Mouse (Mus musculus) ES-Bruce4 (cell line): ENCODE measurements around the gene Spint5. TPM values are rescaled to one million over a fixed set of nuclear protein-coding genes. Genes with fewer than 3 reads are reported as not detected.
A peak's percentile ranks its signal among the peaks of the same experiment; 100 is the strongest.
"Not testable (repeated sequence)": the region's sequence is repeated elsewhere in the genome, so short reads cannot be mapped to it uniquely, and the experiment has no call there.

ENCODE experiments used
- H3K27ac ChIP-seq: 2 replicates; pipeline ENCODE4 v1.5.1; 2012; ENCODE audit warnings: low read length, inconsistent platforms; ENCODE audit not compliant: insufficient read depth
- H3K27me3 ChIP-seq: 2 replicates; pipeline ENCODE4 v1.6.1; 2012; ENCODE audit warnings: mild to moderate bottlenecking, low read length, inconsistent platforms; ENCODE audit not compliant: control insufficient read depth, poor library complexity, insufficient read depth, severe bottlenecking
- H3K36me3 ChIP-seq: 2 replicates; pipeline ENCODE4 v1.6.1; 2012; ENCODE audit warnings: inconsistent platforms, mild to moderate bottlenecking, low read length, moderate library complexity; ENCODE audit not compliant: control insufficient read depth, poor library complexity, insufficient read depth, severe bottlenecking
- H3K4me1 ChIP-seq: one replicate; pipeline ENCODE4 v1.8.1; 2011; ENCODE audit warnings: low read length; ENCODE audit not compliant: control insufficient read depth, insufficient read depth
- H3K4me3 ChIP-seq: 2 replicates; pipeline ENCODE4 v1.5.1; 2011; ENCODE audit warnings: low read depth, mild to moderate bottlenecking, low read length
- H3K9ac ChIP-seq: 2 replicates; pipeline ENCODE4 v1.6.1; 2012; ENCODE audit warnings: low read depth, mild to moderate bottlenecking, inconsistent platforms; ENCODE audit not compliant: poor library complexity, severe bottlenecking
- H3K9me3 ChIP-seq: replicated peaks from 2 replicates; pipeline ENCODE4 v1.6.1; 2012; ENCODE audit warnings: mild to moderate bottlenecking, low read length, inconsistent platforms; ENCODE audit not compliant: control insufficient read depth, poor library complexity, insufficient read depth, severe bottlenecking
- CTCF ChIP-seq: IDR thresholded peaks from one replicate; pipeline ENCODE4 v1.8.1; 2011; ENCODE audit warnings: low read depth, low read length
- EP300 ChIP-seq: IDR thresholded peaks from 2 replicates; pipeline ENCODE4 v1.6.1; 2011; ENCODE audit warnings: low read depth, low read length; ENCODE audit not compliant: insufficient read depth
- POLR2A ChIP-seq: IDR thresholded peaks from one replicate; pipeline ENCODE4 v1.8.1; 2011; ENCODE audit warnings: low read length; ENCODE audit not compliant: insufficient read depth
- polyA plus RNA-seq: library from polyadenylated mRNA; stranded (reverse); fragments of >200 nt; gene quantifications from 2 replicates; pipeline ENCODE4 v1.2.4, GENCODE M21; 2011; ENCODE audit warnings: low read depth; ENCODE audit not compliant: missing spikeins, insufficient read depth, insufficient read length

Gene Spint5
- polyA plus RNA-seq, 1 experiment, result not detected

- Histone ChIP-seq H3K4me3 (no peak overlapping the region), H3K9me3 (peaks cover 4% of the 10 kb centered on the region), H3K36me3 (no peaks in the 10 kb centered on the region), H3K9ac (no peak overlapping the region), H3K4me1 (no peaks in the 10 kb centered on the region), H3K27me3 (no peaks in the 10 kb centered on the region), H3K27ac (no peak overlapping the region)
- no peak for TF ChIP-seq CTCF
- TF ChIP-seq EP300, result no peak
- no peak for TF ChIP-seq POLR2A
These were observed 10.9 kb upstream of the Spint5 start for GRCm38 (mm10) chr2:164704235-164704634.

GRCm38 (mm10) chr2:164705328-164705727 is 9.8 kb upstream of the Spint5 start:
- TF ChIP-seq CTCF, result no peak
- TF ChIP-seq EP300, result no peak
- TF ChIP-seq POLR2A, result no peak
- peak overlapping the region; percentile 70; the same call in 1 of the 2 replicates for H3K27ac ChIP-seq
- H3K9ac ChIP-seq, result no peak overlapping the region

GRCm38 (mm10) chr2:164705991-164706390 is 9.1 kb upstream of the Spint5 start:
- Histone ChIP-seq H3K4me3 (no peak overlapping the region), H3K9me3 (peaks cover 4% of the 10 kb centered on the region), H3K4me1 (no peaks in the 10 kb centered on the region), H3K36me3 (no peaks in the 10 kb centered on the region), H3K27ac (no peak overlapping the region), H3K9ac (no peak overlapping the region), H3K27me3 (no peaks in the 10 kb centered on the region)
- TF ChIP-seq POLR2A, result no peak
- no peak for TF ChIP-seq EP300
- no peak for TF ChIP-seq CTCF

More at GRCm38 (mm10) chr2:164705328-164705727, 9.8 kb upstream of the Spint5 start:
- no peaks in the 10 kb centered on the region for H3K36me3 ChIP-seq
- no peak overlapping the region for H3K4me3 ChIP-seq
- H3K4me1 ChIP-seq, result no peaks in the 10 kb centered on the region
- no peaks in the 10 kb centered on the region for H3K27me3 ChIP-seq
- peaks cover 4% of the 10 kb centered on the region for H3K9me3 ChIP-seq

- not testable (repeated sequence) for H3K27ac ChIP-seq, H3K27me3 ChIP-seq, H3K4me1 ChIP-seq, H3K9me3 ChIP-seq, H3K9ac ChIP-seq, H3K36me3 ChIP-seq, H3K4me3 ChIP-seq
These were observed 1.2 kb downstream of the Spint5 start for GRCm38 (mm10) chr2:164716194-164716786.

- Histone ChIP-seq H3K9ac (no peak overlapping the region), H3K36me3 (no peaks in the 10 kb centered on the region), H3K9me3 (no peaks in the 10 kb centered on the region), H3K4me3 (no peak overlapping the region), H3K27me3 (no peaks in the 10 kb centered on the region; the same call in 1 of the 2 replicates), H3K4me1 (no peaks in the 10 kb centered on the region), H3K27ac (no peak overlapping the region)
- TF ChIP-seq POLR2A (no peak), CTCF (no peak), EP300 (no peak)
These were observed 8.2 kb downstream of the Spint5 start for GRCm38 (mm10) chr2:164723276-164723675.

- H3K9ac ChIP-seq, result no peak overlapping the region
- no peaks in the 10 kb centered on the region for H3K27me3 ChIP-seq
- H3K27ac ChIP-seq, result no peak overlapping the region
- H3K4me3 ChIP-seq, result no peak overlapping the region
- no peaks in the 10 kb centered on the region for H3K4me1 ChIP-seq
- TF ChIP-seq EP300, result no peak
- TF ChIP-seq POLR2A, result no peak
- TF ChIP-seq CTCF, result peak; percentile 62
- H3K36me3 ChIP-seq, result no peaks in the 10 kb centered on the region
- no peaks in the 10 kb centered on the region for H3K9me3 ChIP-seq
These were observed 11.0 kb downstream of the Spint5 start for GRCm38 (mm10) chr2:164725895-164726619.
